Mouse (Mus musculus): ENCODE results near the gene Rmnd1. TPM values are rescaled to one million over a fixed set of nuclear protein-coding genes. Genes with fewer than 3 reads are reported as not detected.

Rmnd1 gene
- polyA plus RNA-seq, 1 experiment from 2014 or later, result 52.7 TPM

GRCm38 (mm10) chr10:4390550-4390949 is 41.6 kb downstream of the Rmnd1 start:
- Histone ChIP-seq H3K36me3 (replicated peaks; ENCODE audit: control insufficient read depth, insufficient read depth, low read depth, low read length) (no peaks in the 10 kb centered on the region), H3K27ac (replicated peaks; ENCODE audit: low read depth, low read length) (no peak overlapping the region), H3K27me3 (ENCODE audit: control insufficient read depth, insufficient read depth, low read length) (no peaks in the 10 kb centered on the region), H3K4me2 (ENCODE audit: low read depth, low read length) (no peak overlapping the region), H3K9me3 (replicated peaks; ENCODE audit: control insufficient read depth, low read length) (no peaks in the 10 kb centered on the region), H3K4me1 (ENCODE audit: control insufficient read depth, insufficient read depth, low read length) (peaks cover 2% of the 10 kb centered on the region; the same call in 1 of the 2 replicates), H3K4me3 (ENCODE audit: low read depth, low read length) (no peak overlapping the region), H3K9ac (replicated peaks; ENCODE audit: low read length) (no peak overlapping the region)
- DNase-seq (ENCODE audit: low spot score) (no peak), ATAC-seq (replicated peaks; ENCODE audit: insufficient number of reproducible peaks, low FRiP score, low TSS enrichment, low read depth) (no peak)
- WGBS, result 74% methylated on average over 2 of the region's 2 CpGs

- 60% methylated on average over 5 of the region's 5 CpGs for WGBS
- Histone ChIP-seq H3K9me3 (replicated peaks; ENCODE audit: control insufficient read depth, low read length) (no peaks in the 10 kb centered on the region), H3K36me3 (replicated peaks; ENCODE audit: control insufficient read depth, insufficient read depth, low read depth, low read length) (no peaks in the 10 kb centered on the region), H3K4me3 (ENCODE audit: low read depth, low read length) (peak overlapping the region; percentile 97; the same call in 1 of the 2 replicates), H3K9ac (replicated peaks; ENCODE audit: low read length) (no peak overlapping the region), H3K27ac (replicated peaks; ENCODE audit: low read depth, low read length) (no peak overlapping the region), H3K4me1 (ENCODE audit: control insufficient read depth, insufficient read depth, low read length) (peaks cover 2% of the 10 kb centered on the region; the same call in 1 of the 2 replicates), H3K27me3 (ENCODE audit: control insufficient read depth, insufficient read depth, low read length) (no peaks in the 10 kb centered on the region), H3K4me2 (ENCODE audit: low read depth, low read length) (peak overlapping the region; percentile 84)
- DNase-seq (ENCODE audit: low spot score) (no peak), ATAC-seq (replicated peaks; ENCODE audit: insufficient number of reproducible peaks, low FRiP score, low TSS enrichment, low read depth) (no peak)
Observed at GRCm38 (mm10) chr10:4389461-4390112, 42.6 kb downstream of the Rmnd1 start.

GRCm38 (mm10) chr10:4389036-4389435 is 43.2 kb downstream of the Rmnd1 start:
- no peaks in the 10 kb centered on the region for H3K36me3 ChIP-seq (replicated peaks; ENCODE audit: control insufficient read depth, insufficient read depth, low read depth, low read length)
- H3K4me1 ChIP-seq (ENCODE audit: control insufficient read depth, insufficient read depth, low read length), result peaks cover 2% of the 10 kb centered on the region; the same call in 1 of the 2 replicates
- H3K27ac ChIP-seq (replicated peaks; ENCODE audit: low read depth, low read length), result no peak overlapping the region
- no peaks in the 10 kb centered on the region for H3K9me3 ChIP-seq (replicated peaks; ENCODE audit: control insufficient read depth, low read length)
- ATAC-seq (replicated peaks; ENCODE audit: insufficient number of reproducible peaks, low FRiP score, low TSS enrichment, low read depth) (no peak), DNase-seq (ENCODE audit: low spot score) (no peak)
- WGBS, result 33% methylated on average over 10 of the region's 10 CpGs
- H3K4me3 ChIP-seq (ENCODE audit: low read depth, low read length), result peak overlapping the region; percentile 97
- H3K4me2 ChIP-seq (ENCODE audit: low read depth, low read length), result peak overlapping the region; percentile 84
- H3K27me3 ChIP-seq (ENCODE audit: control insufficient read depth, insufficient read depth, low read length), result no peaks in the 10 kb centered on the region
- H3K9ac ChIP-seq (replicated peaks; ENCODE audit: low read length), result peak overlapping the region; percentile 98

GRCm38 (mm10) chr10:4388384-4388745 is 43.8 kb downstream of the Rmnd1 start:
- Histone ChIP-seq H3K9ac (replicated peaks; ENCODE audit: low read length) (peak overlapping the region; percentile 98), H3K27ac (replicated peaks; ENCODE audit: low read depth, low read length) (peak overlapping the region; percentile 99), H3K27me3 (ENCODE audit: control insufficient read depth, insufficient read depth, low read length) (no peaks in the 10 kb centered on the region), H3K36me3 (replicated peaks; ENCODE audit: control insufficient read depth, insufficient read depth, low read depth, low read length) (no peaks in the 10 kb centered on the region), H3K4me3 (ENCODE audit: low read depth, low read length) (peak overlapping the region; percentile 97), H3K4me1 (ENCODE audit: control insufficient read depth, insufficient read depth, low read length) (peaks cover 2% of the 10 kb centered on the region; the same call in 1 of the 2 replicates), H3K4me2 (ENCODE audit: low read depth, low read length) (peak overlapping the region; percentile 84), H3K9me3 (replicated peaks; ENCODE audit: control insufficient read depth, low read length) (no peaks in the 10 kb centered on the region)
- DNase-seq (ENCODE audit: low spot score) (peak; percentile 19), ATAC-seq (replicated peaks; ENCODE audit: insufficient number of reproducible peaks, low FRiP score, low TSS enrichment, low read depth) (no peak)
- WGBS, result 1% methylated on average over 19 of the region's 19 CpGs

- Histone ChIP-seq H3K4me3 (ENCODE audit: low read depth, low read length) (peak within 1 kb of the TSS; percentile 97), H3K27ac (replicated peaks; ENCODE audit: low read depth, low read length) (peak within 1 kb of the TSS; percentile 99), H3K9me3 (replicated peaks; ENCODE audit: control insufficient read depth, low read length) (no peaks in the 10 kb centered on the region), H3K36me3 (replicated peaks; ENCODE audit: control insufficient read depth, insufficient read depth, low read depth, low read length) (no peaks in the 10 kb centered on the region), H3K9ac (replicated peaks; ENCODE audit: low read length) (peak within 1 kb of the TSS; percentile 98), H3K4me2 (ENCODE audit: low read depth, low read length) (peak within 1 kb of the TSS; percentile 84), H3K4me1 (ENCODE audit: control insufficient read depth, insufficient read depth, low read length) (peaks cover 2% of the 10 kb centered on the region; the same call in 1 of the 2 replicates), H3K27me3 (ENCODE audit: control insufficient read depth, insufficient read depth, low read length) (no peaks in the 10 kb centered on the region)
- under 1% methylated on average over 42 of the region's 87 CpGs for WGBS
- no peak for ATAC-seq (replicated peaks; ENCODE audit: insufficient number of reproducible peaks, low FRiP score, low TSS enrichment, low read depth)
- DNase-seq (ENCODE audit: low spot score), result peak; percentile 71
Observed at GRCm38 (mm10) chr10:4387701-4388383, 44.3 kb downstream of the Rmnd1 start, which contains the start of gene Zbtb2. Zbtb2 (minus strand) TSS chr10:4388108.

- H3K4me3 ChIP-seq (ENCODE audit: low read depth, low read length), result peak overlapping the region; percentile 97
- H3K27ac ChIP-seq (replicated peaks; ENCODE audit: low read depth, low read length), result peak overlapping the region; percentile 99
- H3K36me3 ChIP-seq (replicated peaks; ENCODE audit: control insufficient read depth, insufficient read depth, low read depth, low read length), result no peaks in the 10 kb centered on the region
- no peaks in the 10 kb centered on the region for H3K9me3 ChIP-seq (replicated peaks; ENCODE audit: control insufficient read depth, low read length)
- peak overlapping the region; percentile 98 for H3K9ac ChIP-seq (replicated peaks; ENCODE audit: low read length)
- WGBS, result under 1% methylated on average over 53 of the region's 133 CpGs
- H3K27me3 ChIP-seq (ENCODE audit: control insufficient read depth, insufficient read depth, low read length), result no peaks in the 10 kb centered on the region
- peaks cover 2% of the 10 kb centered on the region; the same call in 1 of the 2 replicates for H3K4me1 ChIP-seq (ENCODE audit: control insufficient read depth, insufficient read depth, low read length)
- H3K4me2 ChIP-seq (ENCODE audit: low read depth, low read length), result peak overlapping the region; percentile 84
- DNase-seq (ENCODE audit: low spot score) (peak; percentile 98), ATAC-seq (replicated peaks; ENCODE audit: insufficient number of reproducible peaks, low FRiP score, low TSS enrichment, low read depth) (peak; percentile 94)
Observed at GRCm38 (mm10) chr10:4386609-4387591, 45.3 kb downstream of the Rmnd1 start.

GRCm38 (mm10) chr10:4384244-4384643 is 47.9 kb downstream of the Rmnd1 start:
- Histone ChIP-seq H3K4me2 (ENCODE audit: low read depth, low read length) (no peak overlapping the region), H3K4me3 (ENCODE audit: low read depth, low read length) (no peak overlapping the region), H3K4me1 (ENCODE audit: control insufficient read depth, insufficient read depth, low read length) (no peaks in the 10 kb centered on the region), H3K9me3 (replicated peaks; ENCODE audit: control insufficient read depth, low read length) (no peaks in the 10 kb centered on the region), H3K36me3 (replicated peaks; ENCODE audit: control insufficient read depth, insufficient read depth, low read depth, low read length) (no peaks in the 10 kb centered on the region), H3K9ac (replicated peaks; ENCODE audit: low read length) (no peak overlapping the region), H3K27ac (replicated peaks; ENCODE audit: low read depth, low read length) (no peak overlapping the region), H3K27me3 (ENCODE audit: control insufficient read depth, insufficient read depth, low read length) (no peaks in the 10 kb centered on the region)
- no peak for ATAC-seq (replicated peaks; ENCODE audit: insufficient number of reproducible peaks, low FRiP score, low TSS enrichment, low read depth)
- DNase-seq (ENCODE audit: low spot score), result no peak
- 89% methylated on average over 7 of the region's 7 CpGs for WGBS
